Mouse (Mus musculus): Measurements from ENCODE around the gene Sorbs2.
A peak's percentile ranks its signal among the peaks of the same experiment; 100 is the strongest.

The Sorbs2 gene

DNA sequence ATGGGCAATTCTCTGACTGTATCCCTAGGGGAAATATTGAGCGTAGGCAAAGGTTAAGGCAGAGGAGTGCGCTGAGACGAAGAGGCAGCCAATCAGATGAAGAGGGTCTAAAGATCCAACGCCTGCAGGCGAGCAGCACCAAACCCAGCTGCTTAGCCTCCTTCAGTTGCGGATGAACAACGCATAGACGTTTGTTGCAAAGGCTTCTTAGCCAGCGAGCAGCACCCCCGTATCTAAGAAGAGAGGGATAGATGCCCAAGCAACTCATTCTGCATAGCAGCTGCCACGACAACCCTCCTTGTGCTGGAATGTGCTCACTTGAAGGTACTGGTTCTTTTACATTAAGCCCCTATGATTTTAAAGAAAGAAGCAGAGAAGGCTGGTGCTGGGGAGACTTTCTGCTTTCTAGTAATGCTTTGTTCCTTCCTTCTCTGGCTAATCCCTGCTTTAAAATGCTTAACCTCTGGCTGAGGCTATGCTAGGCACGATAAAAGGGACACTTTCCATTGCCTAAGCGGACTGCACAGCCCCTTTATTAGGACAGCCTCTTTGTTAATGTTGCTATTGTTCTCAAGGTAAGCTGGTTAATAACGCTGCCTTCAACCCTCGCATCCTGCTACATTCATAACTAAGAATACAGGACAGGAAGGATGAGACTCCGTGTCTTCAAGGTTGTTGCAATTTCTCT lies at the start of gene Sorbs2:
Sorbs2 (plus strand) TSS at position 155 of the 688 bp plus-strand sequence.
- DNase-seq: peak; percentile 35

DNA sequence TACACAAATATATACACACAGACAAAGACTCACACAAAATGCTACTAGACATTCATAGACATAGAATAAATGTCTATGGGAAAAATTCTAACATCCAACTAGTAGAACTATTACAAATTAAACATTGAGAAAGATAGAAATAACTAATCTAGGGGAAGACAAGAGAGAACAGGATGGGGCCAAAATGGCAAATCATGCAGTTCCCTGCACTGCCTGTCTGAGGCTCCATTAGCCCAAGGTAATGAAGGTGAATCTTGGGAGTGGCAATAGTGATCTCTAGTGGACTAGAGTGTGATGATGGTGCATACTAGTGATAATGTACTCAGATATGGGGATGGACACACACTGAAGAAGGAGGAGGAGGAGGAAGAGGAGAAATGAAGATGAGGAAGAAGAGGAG lies 49.7 kb upstream of the Sorbs2 start:
- DNase-seq: no peak

DNA sequence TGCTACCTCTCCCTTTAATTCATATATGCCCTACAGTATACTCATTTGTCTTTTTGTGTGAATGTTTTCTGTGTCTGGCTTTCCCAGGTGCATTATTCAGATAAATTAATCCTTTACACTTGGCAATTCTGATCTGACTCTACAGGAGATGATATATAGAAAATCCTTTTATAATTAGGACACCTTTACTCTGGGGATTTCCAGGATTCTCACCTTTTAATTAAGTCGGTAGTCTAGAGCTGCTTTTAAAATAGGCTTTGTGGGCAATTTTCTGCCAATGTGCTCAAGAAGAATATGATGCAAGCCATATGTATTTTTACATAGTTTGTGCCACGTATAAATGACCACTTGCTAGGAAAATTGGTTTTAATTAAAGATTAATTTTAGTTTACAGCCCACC lies 38.6 kb upstream of the Sorbs2 start:
- DNase-seq: no peak

DNA sequence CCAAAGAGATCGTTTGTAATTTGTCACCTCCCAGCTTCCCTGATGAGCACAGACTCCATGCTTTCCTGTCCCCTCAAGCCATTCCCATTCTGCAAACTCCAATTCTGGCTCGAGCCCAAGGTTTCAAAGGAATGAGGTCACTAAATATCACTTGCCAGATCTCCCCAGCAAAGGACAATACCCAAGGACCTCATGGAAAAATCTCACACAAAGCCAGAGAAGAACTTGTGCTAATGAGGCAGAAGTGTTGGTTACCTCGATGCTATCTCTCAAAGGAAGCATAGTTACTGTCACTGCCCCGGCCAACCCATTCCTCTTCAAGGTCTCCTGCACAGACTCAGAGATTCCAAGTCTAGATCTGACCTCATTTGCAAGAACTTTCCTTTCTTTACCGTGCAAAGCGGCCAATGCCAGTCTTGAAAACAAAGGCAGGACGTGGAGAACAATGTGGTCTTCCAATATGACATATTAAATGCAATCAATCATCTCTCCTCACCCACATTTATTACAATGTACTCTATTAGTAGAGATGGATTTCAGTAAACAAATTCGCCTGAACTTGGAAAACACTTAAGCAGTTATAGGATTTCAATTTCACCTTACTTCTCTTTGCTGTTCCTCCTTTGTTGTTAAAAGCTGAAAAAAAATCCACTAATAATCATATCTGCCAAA lies 37.9 kb upstream of the Sorbs2 start:
- no peak for DNase-seq

- DNase-seq: no peak
Observed at GRCm38 (mm10) chr8:45480886-45481285, 26.7 kb upstream of the Sorbs2 start.

- DNase-seq: no peak
Observed at GRCm38 (mm10) chr8:45486281-45486680, 21.3 kb upstream of the Sorbs2 start.

GRCm38 (mm10) chr8:45503971-45504370 lies 3.6 kb upstream of the Sorbs2 start:
- no peak for DNase-seq

GRCm38 (mm10) chr8:45506376-45506775 lies 1.2 kb upstream of the Sorbs2 start:
- DNase-seq: no peak

- no peak for DNase-seq
Observed at GRCm38 (mm10) chr8:45507277-45507633, 333 bp upstream of the Sorbs2 start.

DNA sequence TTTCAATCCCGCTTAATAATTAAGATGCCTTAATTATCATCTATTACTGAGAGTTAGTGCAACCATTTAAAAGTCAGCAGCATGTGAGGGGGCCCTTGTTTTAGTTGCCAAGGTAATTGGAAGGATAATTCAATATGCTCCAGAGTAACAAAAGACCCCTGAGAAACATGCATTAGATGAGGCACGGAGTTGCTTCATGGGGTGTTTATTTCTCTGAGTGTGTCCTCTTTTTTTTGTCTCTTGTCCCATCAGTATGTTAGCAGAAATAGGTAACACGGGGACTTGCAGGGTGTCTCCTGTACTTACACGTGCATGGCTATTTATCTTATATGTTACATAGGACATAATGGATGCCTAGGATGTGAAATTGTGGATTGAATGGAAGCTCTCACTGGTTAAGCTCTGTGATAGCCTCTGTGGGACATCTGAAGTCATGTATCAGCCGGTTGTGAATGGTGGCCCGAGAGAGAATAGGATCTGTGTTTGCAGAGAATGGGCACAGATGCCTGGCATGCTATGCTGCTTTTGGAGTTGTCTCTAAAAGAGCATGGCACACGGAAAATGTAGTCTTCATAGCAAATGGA lies 1.0 kb downstream of the Sorbs2 start:
- DNase-seq: no peak

GRCm38 (mm10) chr8:45512369-45512768 lies 4.8 kb downstream of the Sorbs2 start:
- DNase-seq: no peak

GRCm38 (mm10) chr8:45521595-45521994 lies 14.0 kb downstream of the Sorbs2 start:
- DNase-seq: no peak

GRCm38 (mm10) chr8:45527708-45528107 lies 20.1 kb downstream of the Sorbs2 start:
- DNase-seq: no peak

DNA sequence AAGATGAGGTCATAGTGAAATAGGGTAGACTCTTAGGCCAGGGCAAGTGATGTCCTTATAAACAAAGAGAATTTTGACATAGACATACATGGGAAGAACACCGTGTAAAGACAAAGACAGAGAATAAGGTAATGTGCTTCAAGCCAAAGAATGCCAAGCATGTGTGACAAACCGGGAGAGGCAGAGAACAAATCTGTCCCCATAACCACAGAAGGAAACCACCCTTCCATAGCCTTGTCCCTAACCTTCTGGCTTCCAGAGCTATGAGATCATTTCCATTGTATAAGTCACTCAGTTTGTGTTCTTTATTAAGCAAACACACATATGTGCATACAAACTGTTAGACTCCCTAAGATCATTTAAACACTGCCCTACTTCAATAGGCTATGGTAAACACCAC lies 21.3 kb downstream of the Sorbs2 start:
- no peak for DNase-seq

DNA sequence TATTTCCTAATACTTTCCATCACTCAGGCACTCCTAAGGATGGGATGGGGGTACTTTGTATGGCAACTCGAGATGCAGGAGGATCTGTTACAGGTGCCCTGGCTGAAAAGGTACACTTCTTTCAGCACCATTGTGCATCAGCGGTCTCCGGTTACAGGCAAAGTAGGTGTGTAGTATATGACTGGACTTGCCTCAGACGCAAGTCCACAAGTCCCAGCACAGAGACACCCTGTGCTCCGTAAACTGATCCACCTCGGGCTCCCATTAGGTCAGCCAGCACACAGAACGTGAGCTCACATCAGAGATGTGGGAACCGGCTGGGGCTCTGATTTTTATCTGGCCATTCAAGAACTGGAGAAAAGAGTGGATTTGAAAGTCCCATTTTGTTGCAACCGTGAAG lies 29.0 kb downstream of the Sorbs2 start:
- DNase-seq: no peak

DNA sequence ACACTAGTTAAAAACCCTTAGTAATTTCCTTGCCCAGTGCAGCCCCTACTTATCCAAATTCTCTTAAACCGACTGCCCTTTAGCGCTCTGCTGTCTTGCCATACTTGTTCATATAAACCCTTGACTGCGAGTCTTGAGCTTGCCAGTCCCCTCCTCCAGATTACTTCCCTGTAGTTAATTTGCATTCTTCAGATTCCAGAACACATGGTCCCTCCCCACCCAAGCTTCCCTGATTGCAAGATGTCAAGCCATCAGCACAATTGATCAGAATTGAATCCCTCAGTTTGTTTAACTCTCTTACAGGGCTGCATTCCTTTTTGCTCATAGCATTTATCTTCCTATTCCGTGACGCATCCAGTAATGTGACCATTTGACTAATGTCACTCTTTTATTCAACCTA lies 32.9 kb downstream of the Sorbs2 start:
- no peak for DNase-seq

DNA sequence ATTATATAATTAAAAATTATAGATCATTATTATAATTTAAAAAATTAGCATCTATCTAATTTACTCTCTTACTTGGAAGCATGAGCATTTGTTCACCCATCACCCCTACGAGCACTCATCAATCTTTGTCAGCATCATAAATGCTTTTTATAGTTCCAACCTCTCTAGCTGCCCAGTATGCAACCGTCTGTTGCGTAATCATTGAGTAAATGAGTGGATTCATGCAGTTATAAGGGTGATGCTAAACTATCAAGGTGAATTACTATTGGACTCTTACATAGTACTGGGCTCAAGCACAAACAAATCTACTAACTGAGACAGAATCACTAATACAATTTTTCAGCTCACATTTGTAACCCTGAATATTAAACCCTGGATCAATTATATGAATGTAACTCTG lies 44.6 kb downstream of the Sorbs2 start:
- no peak for DNase-seq

- no peak for DNase-seq
Observed at GRCm38 (mm10) chr8:45554627-45555026, 47.0 kb downstream of the Sorbs2 start.

GRCm38 (mm10) chr8:45557936-45558335 lies 50.3 kb downstream of the Sorbs2 start:
- peak; percentile 8 for DNase-seq

DNA sequence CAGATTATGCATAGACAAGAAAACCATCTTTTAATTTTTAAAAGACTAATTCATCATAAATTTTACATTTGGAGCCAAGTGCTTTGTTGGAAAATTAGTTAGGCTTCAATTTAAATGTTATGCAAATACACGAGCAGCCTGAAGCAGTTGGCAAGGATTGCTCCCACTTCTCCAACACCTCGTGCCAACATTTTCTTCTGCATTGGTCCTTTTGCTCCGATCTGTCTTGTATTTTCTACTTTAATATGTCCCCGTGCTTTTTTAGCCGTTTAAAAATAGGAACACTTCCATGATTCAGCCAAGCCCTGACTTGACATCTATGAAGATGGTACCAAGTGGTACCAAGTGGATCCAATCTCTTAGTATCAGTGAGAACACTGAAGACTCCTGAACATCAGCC lies 50.8 kb downstream of the Sorbs2 start:
- no peak for DNase-seq

DNA sequence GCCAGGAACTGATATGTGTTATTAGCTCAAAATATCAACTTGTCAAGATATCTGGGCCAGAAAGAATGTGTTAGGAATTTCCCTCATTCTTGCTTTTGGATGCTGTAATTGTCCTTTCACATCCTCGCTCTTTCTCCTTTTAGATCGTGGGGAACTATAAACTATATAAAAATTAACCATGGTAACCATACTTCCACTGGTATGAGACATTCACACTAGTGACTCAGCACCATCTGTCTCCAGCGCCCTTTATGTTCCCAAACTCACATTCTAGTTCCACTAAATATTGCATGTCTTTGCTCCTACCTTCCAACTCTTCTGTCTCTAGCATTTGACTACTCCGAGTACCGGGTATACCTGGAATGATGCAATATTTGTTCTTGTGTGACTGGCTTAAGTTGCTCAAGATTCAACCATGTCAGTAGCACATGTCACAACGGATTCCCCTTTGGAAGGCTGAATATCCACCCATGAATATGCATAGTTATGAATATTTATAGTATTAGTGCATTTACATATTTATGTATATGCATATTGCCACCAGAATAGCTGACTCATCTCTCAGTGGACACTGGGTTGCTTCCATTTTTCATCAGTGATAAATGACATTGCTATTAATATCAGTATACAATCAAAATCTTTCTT lies 51.7 kb downstream of the Sorbs2 start:
- DNase-seq: no peak

- DNase-seq: no peak
Observed at GRCm38 (mm10) chr8:45565189-45565588, 57.6 kb downstream of the Sorbs2 start.

DNA sequence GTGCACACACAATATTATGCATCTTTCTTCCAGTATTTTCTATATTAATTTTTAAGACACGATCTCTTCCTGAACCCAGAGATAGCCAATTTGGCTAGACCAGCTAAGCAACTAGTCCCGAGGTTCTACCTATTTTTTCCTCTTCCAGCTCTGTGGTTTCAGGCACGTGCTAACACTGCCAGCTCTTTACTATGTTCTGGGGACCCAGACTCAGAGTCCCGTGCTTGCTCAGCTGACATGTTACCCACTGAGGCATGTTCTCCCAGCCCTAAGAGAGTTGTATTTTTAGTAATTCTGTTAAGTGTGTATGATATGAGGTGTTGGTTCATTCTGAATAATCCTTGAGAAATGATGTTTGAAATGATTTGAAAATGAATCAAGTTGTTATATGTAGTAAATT lies 62.5 kb downstream of the Sorbs2 start:
- no peak for DNase-seq
